Mouse (Mus musculus): ENCODE measurements around the gene Htr3b.
A peak's percentile ranks its signal among the peaks of the same experiment; 100 is the strongest.

The Htr3b gene

GRCm38 (mm10) chr9:48916011-48916788, 48.6 kb downstream of the Htr3b start:
- no peak for DNase-seq (ENCODE audit: low read depth)

GRCm38 (mm10) chr9:48910885-48911537, 53.8 kb downstream of the Htr3b start, which contains the start of gene Htr3a:
Htr3a (minus strand) TSS chr9:48911099.
- DNase-seq (ENCODE audit: low read depth) = no peak

- no peak for DNase-seq (ENCODE audit: low read depth)
Observed at GRCm38 (mm10) chr9:48904421-48904820, 60.4 kb downstream of the Htr3b start.

GRCm38 (mm10) chr9:48903766-48904165, 61.0 kb downstream of the Htr3b start:
- DNase-seq (ENCODE audit: low read depth) = no peak

GRCm38 (mm10) chr9:48898551-48898950, 66.2 kb downstream of the Htr3b start:
- DNase-seq (ENCODE audit: low read depth) = peak; percentile 3

- DNase-seq (ENCODE audit: low read depth) = no peak
Observed at GRCm38 (mm10) chr9:48895819-48896536, 68.8 kb downstream of the Htr3b start.

- DNase-seq (ENCODE audit: low read depth) = no peak
Observed at GRCm38 (mm10) chr9:48894755-48895154, 70.0 kb downstream of the Htr3b start.

GRCm38 (mm10) chr9:48893986-48894385, 70.8 kb downstream of the Htr3b start:
- DNase-seq (ENCODE audit: low read depth) = peak; percentile 72

- no peak for DNase-seq (ENCODE audit: low read depth)
Observed at GRCm38 (mm10) chr9:48889093-48889492, 75.7 kb downstream of the Htr3b start.
